Mouse (Mus musculus): ENCODE results near the gene Prps1.

The Prps1 gene

GRCm38 (mm10) chrX:140500306-140500705 lies 43.9 kb downstream of the Prps1 start:
- in situ Hi-C loops (cut with MboI, MseI), result loop anchor here (5.0 kb wide), 2 partner anchors 47 to 97 kb away; no protein-coding TSS in a partner anchor

GRCm38 (mm10) chrX:140501401-140502301 lies 45.2 kb downstream of the Prps1 start:
- in situ Hi-C loops (cut with MboI, MseI), result loop anchor here (5.0 kb wide), 2 partner anchors 46 to 96 kb away; no protein-coding TSS in a partner anchor

GRCm38 (mm10) chrX:140503905-140504304 lies 47.5 kb downstream of the Prps1 start:
- in situ Hi-C loops (cut with MboI, MseI), result loop anchor here (5.0 kb wide), 2 partner anchors 43 to 93 kb away; no protein-coding TSS in a partner anchor

GRCm38 (mm10) chrX:140505497-140506238 lies 49.3 kb downstream of the Prps1 start:
- in situ Hi-C loops (cut with MboI, MseI), result loop anchor here in 1 of 2 experiments (5.0 kb wide), 1 partner anchor 37 kb away; no protein-coding TSS in a partner anchor

GRCm38 (mm10) chrX:140506436-140507180 lies 50.2 kb downstream of the Prps1 start:
- in situ Hi-C loops (cut with MboI, MseI), result loop anchor here in 1 of 2 experiments (5.0 kb wide), 1 partner anchor 36 kb away; no protein-coding TSS in a partner anchor

- in situ Hi-C loops (cut with MboI, MseI), result loop anchor here in 1 of 2 experiments (5.0 kb wide), 1 partner anchor 35 kb away; no protein-coding TSS in a partner anchor
These were observed 51.0 kb downstream of the Prps1 start for GRCm38 (mm10) chrX:140507377-140507776.

- in situ Hi-C loops (cut with MboI, MseI), result loop anchor here in 1 of 2 experiments (5.0 kb wide), 1 partner anchor 34 kb away; no protein-coding TSS in a partner anchor
These were observed 52.4 kb downstream of the Prps1 start for GRCm38 (mm10) chrX:140508791-140509190.

- in situ Hi-C loops (cut with MboI, MseI), result loop anchor here in 1 of 2 experiments (5.0 to 10.0 kb wide), 2 partner anchors 32 to 475 kb away; no protein-coding TSS in a partner anchor
These were observed 53.4 kb downstream of the Prps1 start for GRCm38 (mm10) chrX:140509817-140510216.

- in situ Hi-C loops (cut with MboI, MseI), result loop anchor here in 1 of 2 experiments (10.0 kb wide), 1 partner anchor 474 kb away; no protein-coding TSS in a partner anchor
These were observed 54.5 kb downstream of the Prps1 start for GRCm38 (mm10) chrX:140510696-140511429.

GRCm38 (mm10) chrX:140511687-140512651 lies 55.6 kb downstream of the Prps1 start:
- in situ Hi-C loops (cut with MboI, MseI), result loop anchor here in 1 of 2 experiments (10.0 kb wide), 1 partner anchor 473 kb away; no protein-coding TSS in a partner anchor

GRCm38 (mm10) chrX:140513379-140513778 lies 57.0 kb downstream of the Prps1 start:
- in situ Hi-C loops (cut with MboI, MseI), result loop anchor here in 1 of 2 experiments (10.0 kb wide), 1 partner anchor 471 kb away; no protein-coding TSS in a partner anchor

GRCm38 (mm10) chrX:140518351-140518750 lies 61.9 kb downstream of the Prps1 start:
- in situ Hi-C loops (cut with MboI, MseI), result loop anchor here in 1 of 2 experiments (10.0 kb wide), 1 partner anchor 466 kb away; no protein-coding TSS in a partner anchor

- in situ Hi-C loops (cut with MboI, MseI), result no loop called here
These were observed 64.0 kb downstream of the Prps1 start for GRCm38 (mm10) chrX:140520146-140521102.

GRCm38 (mm10) chrX:140522071-140522765 lies 65.8 kb downstream of the Prps1 start:
- in situ Hi-C loops (cut with MboI, MseI), result no loop called here

- in situ Hi-C loops (cut with MboI, MseI), result no loop called here
These were observed 67.8 kb downstream of the Prps1 start for GRCm38 (mm10) chrX:140524231-140524630.

Data from T-helper 17 cell (primary cell).